Mouse (Mus musculus) 3134 (cell line): ENCODE results near the gene Crispld2.

ENCODE experiments used
- DNase-seq: peaks from one replicate; pipeline ENCODE4 v3.0.0-alpha.2; 2011; ENCODE audit warnings: low spot score; ENCODE audit not compliant: insufficient read length; ENCODE audit errors: extremely low read depth

Gene Crispld2

GRCm38 (mm10) chr8:120063326-120063725 is 71.1 kb downstream of the Crispld2 start:
- no peak for DNase-seq

- no peak for DNase-seq
These were observed 73.4 kb downstream of the Crispld2 start for GRCm38 (mm10) chr8:120065611-120066010.

- no peak for DNase-seq
These were observed 74.0 kb downstream of the Crispld2 start for GRCm38 (mm10) chr8:120066226-120066625.

- no peak for DNase-seq
These were observed 75.9 kb downstream of the Crispld2 start for GRCm38 (mm10) chr8:120067936-120068668.

- no peak for DNase-seq
These were observed 79.4 kb downstream of the Crispld2 start for GRCm38 (mm10) chr8:120071684-120072083.

- no peak for DNase-seq
These were observed 80.0 kb downstream of the Crispld2 start for GRCm38 (mm10) chr8:120072259-120072658.

GRCm38 (mm10) chr8:120072827-120073226 is 80.6 kb downstream of the Crispld2 start:
- no peak for DNase-seq

- no peak for DNase-seq
These were observed 82.3 kb downstream of the Crispld2 start for GRCm38 (mm10) chr8:120074516-120074915.

GRCm38 (mm10) chr8:120075347-120075746 is 83.1 kb downstream of the Crispld2 start:
- DNase-seq: no peak

GRCm38 (mm10) chr8:120078080-120078479 is 85.8 kb downstream of the Crispld2 start:
- DNase-seq: no peak

GRCm38 (mm10) chr8:120079361-120079760 is 87.1 kb downstream of the Crispld2 start:
- DNase-seq: no peak

GRCm38 (mm10) chr8:120083261-120083660 is 91.0 kb downstream of the Crispld2 start:
- DNase-seq: no peak

GRCm38 (mm10) chr8:120084783-120085182 is 92.5 kb downstream of the Crispld2 start:
- DNase-seq: no peak

- DNase-seq: no peak
These were observed 97.3 kb downstream of the Crispld2 start for GRCm38 (mm10) chr8:120089511-120089910.

- DNase-seq: no peak
These were observed 98.8 kb downstream of the Crispld2 start for GRCm38 (mm10) chr8:120091032-120091431.

- DNase-seq: no peak
These were observed 100.9 kb downstream of the Crispld2 start for GRCm38 (mm10) chr8:120093103-120093502.

GRCm38 (mm10) chr8:120094801-120095200 is 102.6 kb downstream of the Crispld2 start:
- no peak for DNase-seq

GRCm38 (mm10) chr8:120096486-120096885 is 104.2 kb downstream of the Crispld2 start:
- peak; percentile 65 for DNase-seq

- no peak for DNase-seq
These were observed 108.3 kb downstream of the Crispld2 start for GRCm38 (mm10) chr8:120100388-120101067.

- DNase-seq: peak; percentile 85
These were observed 109.1 kb downstream of the Crispld2 start, which contains the start of gene Zdhhc7 for GRCm38 (mm10) chr8:120101068-120101972. Gene Zdhhc7, minus strand, starts transcription at chr8:120101482.
